Mouse (Mus musculus) embryonic fibroblast, embryonic 13.5 days (primary cell): ENCODE results near the gene B4gat1. TPM values are rescaled to one million over a fixed set of nuclear protein-coding genes. Genes with fewer than 3 reads are reported as not detected.

Source experiments
- H3K27ac ChIP-seq: 2 replicates; pipeline ENCODE4 v1.5.1; 2012; ENCODE audit warnings: low read length, control low read depth, inconsistent platforms; ENCODE audit not compliant: insufficient read depth
- H3K4me1 ChIP-seq: 2 replicates; pipeline ENCODE4 v1.6.1; 2011; ENCODE audit warnings: low read length; ENCODE audit not compliant: control insufficient read depth, insufficient read depth
- H3K4me3 ChIP-seq: 2 replicates; pipeline ENCODE4 v1.5.1; 2011; ENCODE audit warnings: mild to moderate bottlenecking, control low read depth, low read length; ENCODE audit not compliant: insufficient read depth
- CTCF ChIP-seq: IDR thresholded peaks from 2 replicates; pipeline ENCODE4 v1.5.1; 2011; ENCODE audit warnings: mild to moderate bottlenecking, control low read depth, low read length, moderate library complexity, borderline replicate concordance; ENCODE audit not compliant: insufficient read depth
- POLR2A ChIP-seq: IDR thresholded peaks from 2 replicates; pipeline ENCODE4 v1.6.1; 2011; ENCODE audit warnings: low read depth, mild to moderate bottlenecking, control low read depth, low read length, moderate library complexity
- polyA plus RNA-seq: library from polyadenylated mRNA; stranded (reverse); fragments of >200 nt; gene quantifications from 2 replicates; pipeline ENCODE4 v1.2.4, GENCODE M21; 2011; ENCODE audit warnings: low read depth; ENCODE audit not compliant: missing spikeins, insufficient read length

B4gat1 gene
- polyA plus RNA-seq, 1 experiment = 31.4 TPM

DNA sequence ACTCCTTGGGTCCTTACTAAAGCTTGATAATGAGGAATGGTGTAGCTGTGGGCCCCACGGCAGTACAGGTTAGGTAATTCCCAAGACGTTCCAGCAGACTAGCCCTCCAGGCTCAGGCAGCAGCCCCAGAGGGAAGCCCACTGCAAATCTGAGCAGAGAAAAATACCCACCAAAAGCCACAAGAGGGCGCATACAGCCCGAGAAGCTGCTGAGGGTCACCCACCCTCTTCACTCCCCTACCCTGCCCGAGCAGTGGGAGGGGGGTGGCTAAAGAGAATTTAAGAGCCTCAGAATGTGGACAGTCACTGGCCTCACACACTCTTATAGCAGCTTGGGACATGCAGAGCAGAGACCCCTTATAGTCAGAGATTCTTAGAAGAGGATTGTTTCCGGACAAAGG lies 17.6 kb downstream of the B4gat1 start:
- Histone ChIP-seq H3K4me1 (peaks cover 26% of the 10 kb centered on the region), H3K4me3 (no peak overlapping the region), H3K27ac (peak overlapping the region; percentile 13; the same call in 1 of the 2 replicates)
- no peak for TF ChIP-seq POLR2A
- 0 out of 2 replicates have a peak, but pooled peaks have one; percentile 14 for TF ChIP-seq CTCF

DNA sequence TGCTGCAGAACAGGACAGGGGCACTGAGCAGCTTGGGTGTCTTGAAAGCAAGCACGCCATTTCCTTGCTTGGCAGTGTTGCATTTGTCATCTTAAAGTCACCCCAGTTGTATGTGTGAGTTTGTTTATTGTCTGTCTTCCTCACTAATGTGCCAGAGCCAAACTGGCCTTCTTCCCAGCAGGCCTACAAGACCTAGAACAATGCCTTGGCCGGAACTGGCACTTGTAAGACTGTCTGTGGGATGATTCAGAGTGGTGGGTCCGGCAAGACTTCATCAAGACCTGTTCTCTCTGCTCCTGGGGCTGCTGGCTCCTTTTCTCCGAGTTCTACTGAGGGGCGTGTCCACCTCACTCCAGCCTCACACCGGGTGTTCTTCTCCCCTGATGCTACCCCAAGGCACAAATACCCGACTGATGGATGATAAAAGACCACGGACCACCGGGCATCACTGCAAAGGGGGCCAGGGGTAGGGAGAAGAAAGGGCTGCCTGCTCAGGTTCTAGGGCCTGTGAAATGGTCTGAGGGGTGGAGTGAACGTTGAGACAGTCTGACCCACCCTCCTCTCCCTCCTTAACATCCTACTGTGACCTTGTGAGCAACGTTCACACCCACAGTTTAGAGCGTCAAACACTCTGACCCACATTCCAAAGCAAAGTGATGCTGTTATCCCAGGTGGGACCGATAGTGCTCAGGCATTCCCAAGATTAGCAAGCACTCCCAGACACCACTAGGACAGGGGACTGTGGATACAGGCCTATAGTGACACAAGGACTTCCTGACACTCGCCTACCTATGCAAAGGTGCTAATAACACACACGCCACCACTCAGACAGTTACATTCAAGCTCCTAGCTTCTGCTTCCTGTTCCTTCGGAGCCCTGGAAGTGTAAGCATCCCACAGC lies 19.5 kb downstream of the B4gat1 start:
- Histone ChIP-seq H3K4me3 (no peak overlapping the region), H3K27ac (peak overlapping the region; percentile 96), H3K4me1 (peaks cover 34% of the 10 kb centered on the region)
- peak; percentile 56 for TF ChIP-seq POLR2A
- TF ChIP-seq CTCF = no peak

DNA sequence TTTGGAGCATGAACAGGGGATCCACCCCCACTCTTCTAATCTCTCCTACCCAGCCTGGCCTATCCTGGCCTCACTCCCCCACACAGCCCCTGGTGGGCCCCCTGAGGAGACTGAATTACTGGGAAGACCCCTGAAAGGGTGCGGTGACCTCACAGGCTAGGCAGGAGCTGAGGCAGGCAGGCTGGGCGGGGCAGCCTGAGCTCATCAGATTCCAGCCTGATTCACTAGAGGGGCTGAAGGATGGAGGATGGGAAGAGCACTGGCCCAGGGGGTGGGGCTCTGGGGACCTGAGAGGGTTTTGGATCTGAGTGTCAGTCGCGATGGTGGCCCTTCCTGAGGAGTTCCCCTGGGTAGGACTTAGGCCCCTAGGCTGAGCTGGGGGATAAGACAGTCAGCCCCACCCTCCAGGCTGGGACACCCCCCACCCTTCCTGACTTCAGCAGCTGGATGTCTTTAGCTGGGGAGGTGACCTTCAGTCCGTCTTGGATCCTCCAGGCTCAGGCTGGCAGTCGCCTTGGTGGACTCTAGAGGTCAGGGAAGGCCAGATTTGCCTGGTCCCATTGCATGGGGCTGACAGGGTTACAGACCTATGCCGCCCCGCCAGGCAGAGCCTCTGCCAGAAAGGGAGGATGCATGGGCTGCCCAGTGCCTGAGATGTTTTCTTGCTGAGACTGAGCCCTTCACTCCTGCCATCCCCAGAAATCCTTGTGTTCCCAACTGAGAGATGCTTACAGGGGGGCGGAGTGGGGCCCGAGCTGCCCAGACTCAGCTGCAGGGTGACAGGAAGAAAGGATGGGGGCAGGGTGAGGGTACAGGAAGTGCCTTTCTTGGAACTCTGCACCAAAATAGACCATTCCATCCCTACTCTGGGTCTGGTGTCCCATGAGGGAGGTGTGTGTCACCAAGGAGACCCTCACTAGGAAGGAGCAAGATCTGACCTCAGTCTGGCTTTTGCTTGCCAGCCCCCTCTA lies 20.5 kb downstream of the B4gat1 start:
- no peak for TF ChIP-seq CTCF
- peak; percentile 47 for TF ChIP-seq POLR2A
- Histone ChIP-seq H3K4me3 (no peak overlapping the region), H3K27ac (peak overlapping the region; percentile 96), H3K4me1 (peaks cover 34% of the 10 kb centered on the region)

DNA sequence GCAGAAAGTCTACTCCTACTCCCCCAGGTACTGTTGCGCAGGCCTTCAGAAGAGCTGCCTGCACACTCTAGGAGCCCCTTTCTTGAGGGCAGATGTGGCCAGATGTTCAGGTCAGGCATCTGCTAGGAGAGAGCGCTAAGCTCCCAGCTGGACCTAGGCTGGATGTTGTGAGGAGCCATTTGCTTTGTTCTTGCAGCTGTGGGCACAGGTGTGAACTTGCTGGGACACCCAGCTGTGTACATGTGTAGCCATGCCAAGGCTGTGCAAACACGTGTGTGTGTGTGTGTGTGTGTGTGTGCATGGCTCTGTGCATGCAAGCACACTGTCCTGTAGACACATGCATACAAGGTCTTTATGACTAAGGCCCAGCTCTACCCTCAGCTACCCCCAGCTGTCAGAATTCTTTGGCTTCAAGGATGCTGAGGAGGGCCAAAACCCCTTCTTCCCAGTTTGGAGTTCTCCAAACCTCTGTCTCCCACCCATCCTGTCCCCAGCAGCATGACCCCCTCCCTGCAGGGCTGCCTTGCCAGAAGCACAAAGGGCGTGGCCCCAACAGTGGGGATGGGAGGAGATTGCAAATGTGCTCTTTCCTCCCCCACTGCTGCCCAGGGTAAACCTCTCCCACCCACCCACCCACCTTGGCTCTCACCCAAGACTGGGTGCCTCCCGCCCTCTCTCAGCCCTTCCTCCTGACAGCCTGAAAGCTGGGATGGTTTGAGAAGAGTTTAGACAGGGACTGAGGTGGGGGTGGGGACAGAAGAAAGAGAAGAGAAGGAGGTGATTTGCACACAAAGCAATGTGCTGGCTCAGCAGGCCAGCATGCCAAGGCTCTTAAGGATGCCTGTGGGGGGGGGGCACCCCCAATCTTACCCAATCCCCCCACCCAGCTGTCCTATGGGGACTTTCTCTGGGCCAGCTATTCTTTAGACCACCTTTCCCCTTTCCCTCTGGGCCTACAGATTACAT lies 22.0 kb downstream of the B4gat1 start:
- Histone ChIP-seq H3K4me1 (peaks cover 46% of the 10 kb centered on the region), H3K4me3 (no peak overlapping the region), H3K27ac (peak overlapping the region; percentile 96)
- TF ChIP-seq CTCF (no peak), POLR2A (peak; percentile 71)

DNA sequence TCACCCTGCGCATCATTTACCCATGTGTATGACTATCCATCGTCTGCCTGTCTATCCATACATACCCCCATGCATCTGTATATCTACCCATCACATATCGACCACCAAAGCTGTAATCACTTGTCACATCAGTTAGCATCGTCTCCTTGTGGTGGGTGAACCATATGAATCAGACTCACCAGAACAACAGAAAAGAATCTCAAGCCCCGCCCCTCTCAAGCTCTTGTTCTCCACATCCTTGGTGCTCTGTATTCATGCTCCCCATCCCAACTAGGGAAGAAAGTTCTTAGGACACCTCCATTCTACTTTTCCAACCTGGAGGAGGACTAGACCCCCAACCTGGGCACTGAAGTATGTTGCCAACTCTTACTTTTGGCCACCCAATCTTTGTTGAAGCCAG lies 23.4 kb downstream of the B4gat1 start:
- Histone ChIP-seq H3K4me3 (no peak overlapping the region), H3K27ac (peak overlapping the region; percentile 73), H3K4me1 (peaks cover 49% of the 10 kb centered on the region)
- TF ChIP-seq CTCF (no peak), POLR2A (no peak; the same call in 1 of the 2 replicates)

DNA sequence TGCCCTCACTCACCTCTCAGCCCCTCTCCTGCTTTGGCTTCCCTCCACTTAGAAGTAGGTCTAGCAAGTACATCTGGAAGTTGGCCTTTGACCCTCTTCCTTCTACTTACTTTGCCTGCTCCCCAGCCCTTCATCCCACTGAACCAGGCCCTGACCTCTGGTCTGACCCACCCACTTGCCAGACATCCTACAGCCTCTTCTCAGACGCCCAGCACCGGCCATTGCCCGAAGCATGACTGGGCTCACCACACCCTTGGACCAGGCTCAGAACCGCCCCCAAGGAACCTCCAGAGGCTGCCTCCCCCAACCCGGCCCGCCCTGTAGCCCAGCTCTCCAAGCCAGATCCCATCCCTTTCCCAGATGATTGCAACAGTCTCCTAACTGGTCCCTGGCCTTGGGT lies 23.8 kb downstream of the B4gat1 start:
- no peak overlapping the region for H3K4me3 ChIP-seq
- H3K4me1 ChIP-seq = peaks cover 53% of the 10 kb centered on the region
- peak overlapping the region; percentile 73 for H3K27ac ChIP-seq
- TF ChIP-seq POLR2A = peak; percentile 17; the same call in 1 of the 2 replicates
- no peak for TF ChIP-seq CTCF

DNA sequence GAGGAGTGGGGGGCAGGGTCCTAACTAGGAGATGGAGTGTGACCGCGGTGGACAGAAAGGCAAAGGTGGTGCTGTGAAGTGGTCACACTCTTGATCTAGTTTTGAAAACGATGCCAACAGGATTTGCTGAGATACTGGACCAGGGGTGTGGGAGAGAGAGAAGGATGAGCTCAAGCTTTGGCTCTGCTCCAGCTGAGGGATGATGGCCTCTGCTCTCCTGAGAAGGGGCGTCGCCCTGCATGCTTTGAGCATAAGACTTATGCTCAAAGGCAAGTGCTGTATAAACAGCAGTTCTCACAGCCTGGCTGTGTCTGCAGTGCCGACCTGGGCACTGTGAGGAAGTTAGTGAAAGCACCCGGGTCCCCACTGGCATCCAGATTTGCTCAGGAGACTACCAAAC lies 26.5 kb downstream of the B4gat1 start:
- no peak for TF ChIP-seq CTCF
- TF ChIP-seq POLR2A = no peak
- peaks cover 35% of the 10 kb centered on the region for H3K4me1 ChIP-seq
- H3K4me3 ChIP-seq = no peak overlapping the region
- H3K27ac ChIP-seq = peak overlapping the region; percentile 4; the same call in 1 of the 2 replicates

DNA sequence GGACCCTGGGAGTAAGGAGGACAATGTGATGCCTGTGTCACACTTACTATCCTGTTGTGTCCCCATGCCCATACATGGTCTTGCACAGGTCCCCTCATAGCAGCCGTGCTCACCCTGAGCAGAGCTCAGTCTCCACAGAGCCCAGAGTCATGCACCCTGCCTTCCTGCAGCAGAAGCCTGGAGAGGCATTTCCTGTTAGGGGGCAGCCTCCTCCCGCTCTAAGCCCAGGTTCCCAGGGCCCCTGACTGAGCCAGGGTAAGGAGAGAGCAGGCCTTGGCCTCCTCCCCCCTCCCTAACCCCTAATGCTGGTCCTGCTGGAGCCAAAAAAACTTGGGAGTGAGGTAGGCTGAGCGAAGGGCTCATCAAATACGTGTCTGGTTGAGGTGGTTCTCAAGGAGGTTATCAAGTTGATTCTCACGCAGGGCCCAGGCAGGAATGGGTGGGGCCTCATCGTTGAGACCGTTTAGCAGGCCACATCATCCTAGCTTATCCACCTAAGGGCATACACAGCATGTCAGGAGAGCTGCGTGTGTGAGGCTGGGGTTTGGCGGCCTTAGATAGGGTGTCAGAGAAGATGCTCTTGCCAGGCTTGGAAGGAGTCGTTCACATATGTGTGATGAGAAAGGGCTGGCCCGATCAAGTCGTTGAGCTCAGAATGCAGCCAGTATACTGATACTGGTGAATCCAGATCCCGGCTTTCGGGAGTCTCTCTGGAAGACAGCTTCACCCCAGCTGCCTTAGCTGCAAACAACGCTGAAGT lies 28.6 kb downstream of the B4gat1 start:
- H3K4me1 ChIP-seq = peaks cover 22% of the 10 kb centered on the region

More for the DNA sequence above, 28.6 kb downstream of the B4gat1 start:
- Histone ChIP-seq H3K4me3 (no peak overlapping the region), H3K27ac (peak overlapping the region; percentile 92)
- TF ChIP-seq POLR2A (peak; percentile 43; the same call in 1 of the 2 replicates), CTCF (no peak)
